Mouse (Mus musculus): Measurements from ENCODE around the gene Lrrc73. TPM values are rescaled to one million over a fixed set of nuclear protein-coding genes. Genes with fewer than 3 reads are reported as not detected.

Lrrc73 gene
- under 1 TPM; 0.81 to 0.90 TPM for total RNA-seq (2021)

- peak; percentile 92 for DNase-seq
These were observed at the start of gene Lrrc73 for GRCm38 (mm10) chr17:46253452-46254084. TSS of gene Lrrc73 (plus strand) at chr17:46253531.

DNA sequence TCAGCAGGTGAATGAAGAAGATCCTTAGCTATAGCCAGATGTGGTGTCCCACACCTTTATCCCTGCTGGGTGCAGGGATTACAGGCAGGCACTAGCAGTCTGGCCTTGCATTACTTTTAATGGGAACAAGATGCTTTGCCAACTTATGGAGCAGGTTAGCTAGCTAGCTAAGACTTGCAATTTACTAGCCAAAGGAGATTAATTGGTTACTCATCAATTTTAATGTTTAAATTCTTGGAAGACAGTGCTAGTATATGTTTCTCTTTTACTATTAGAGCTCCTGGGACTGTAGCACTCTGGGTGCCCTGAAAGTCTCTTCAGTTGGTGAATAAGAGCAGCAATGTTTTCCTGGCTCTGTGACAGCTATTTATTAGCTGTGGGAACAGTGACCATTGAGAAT is 46.7 kb upstream of the Lrrc73 start:
- DNase-seq, result no peak

- no peak for DNase-seq
These were observed 42.8 kb upstream of the Lrrc73 start for GRCm38 (mm10) chr17:46210550-46210949.

GRCm38 (mm10) chr17:46221601-46222000 is 31.7 kb upstream of the Lrrc73 start:
- DNase-seq, result no peak

DNA sequence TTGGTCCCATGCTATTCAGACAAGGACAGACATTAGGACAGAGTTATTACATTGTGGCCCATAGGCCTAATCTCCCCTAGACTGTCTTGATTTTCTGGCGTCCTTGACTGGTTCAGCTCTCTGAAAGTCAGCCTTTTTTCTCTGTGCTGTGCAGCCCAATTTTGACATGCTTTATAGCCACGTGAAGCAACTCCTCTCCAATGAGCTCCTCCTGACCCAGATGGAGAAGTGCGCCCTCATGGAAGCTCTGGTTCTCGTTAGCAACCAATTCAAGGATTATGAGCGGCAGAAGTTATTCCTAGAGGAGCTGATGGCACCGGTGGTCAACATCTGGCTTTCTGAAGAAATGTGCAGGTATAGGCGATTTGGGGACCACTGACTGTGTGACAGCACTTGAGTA is 25.8 kb upstream of the Lrrc73 start:
- DNase-seq, result no peak

- DNase-seq, result no peak
These were observed 17.3 kb upstream of the Lrrc73 start for GRCm38 (mm10) chr17:46236067-46236466.

- no peak for DNase-seq
These were observed 16.3 kb upstream of the Lrrc73 start for GRCm38 (mm10) chr17:46237079-46237478.

GRCm38 (mm10) chr17:46237480-46237879 is 15.9 kb upstream of the Lrrc73 start:
- no peak for DNase-seq

DNA sequence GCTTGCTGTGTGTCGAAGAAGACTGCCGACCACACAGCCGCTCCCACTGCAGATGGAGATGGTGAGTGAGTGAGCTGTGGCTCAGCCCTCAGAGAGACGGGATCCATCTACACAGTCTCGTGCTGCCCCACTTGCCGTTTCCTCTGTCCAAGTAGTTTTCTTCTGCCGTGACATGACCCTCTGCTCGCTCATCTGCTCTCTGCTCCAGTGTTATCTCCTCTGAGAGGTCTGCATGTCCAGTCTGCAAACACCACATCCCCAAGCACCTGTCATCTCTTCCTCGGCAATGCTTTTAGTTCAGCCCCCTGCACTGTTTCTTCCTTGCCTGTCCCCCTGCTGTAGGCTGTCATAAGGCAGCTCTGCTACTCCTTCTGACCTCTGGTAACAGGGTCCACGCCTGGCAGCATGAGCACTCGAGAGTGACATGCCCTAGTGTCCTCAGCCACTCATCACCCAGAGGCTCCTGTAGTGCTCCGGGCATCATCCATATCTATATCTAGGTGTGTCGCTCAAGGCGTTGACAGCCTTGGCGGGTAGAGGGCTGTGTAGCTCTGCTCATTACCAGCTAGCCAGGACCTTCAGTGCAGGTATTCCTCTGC is 13.7 kb upstream of the Lrrc73 start:
- DNase-seq, result no peak

DNA sequence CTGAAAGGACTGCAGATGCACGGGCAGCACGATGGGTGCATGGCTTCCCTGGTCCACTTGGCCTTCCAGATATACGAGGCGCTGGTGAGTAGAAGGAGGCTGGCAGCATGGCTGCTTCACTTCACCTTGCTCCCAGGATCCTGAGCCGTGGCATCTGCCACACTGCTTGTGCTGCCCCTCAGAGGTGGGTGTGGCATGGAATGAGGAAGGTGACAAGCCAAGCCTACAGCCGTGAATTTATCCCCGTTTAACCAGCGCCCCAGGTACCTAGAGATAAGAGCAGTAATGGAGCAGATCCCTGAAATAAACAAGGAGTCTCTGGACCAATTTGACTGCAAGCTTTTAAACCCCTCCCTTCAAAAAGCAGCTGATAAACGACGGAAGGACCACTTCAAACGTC is 11.9 kb upstream of the Lrrc73 start:
- no peak for DNase-seq

- no peak for DNase-seq
These were observed 11.1 kb upstream of the Lrrc73 start for GRCm38 (mm10) chr17:46242274-46242673.

DNA sequence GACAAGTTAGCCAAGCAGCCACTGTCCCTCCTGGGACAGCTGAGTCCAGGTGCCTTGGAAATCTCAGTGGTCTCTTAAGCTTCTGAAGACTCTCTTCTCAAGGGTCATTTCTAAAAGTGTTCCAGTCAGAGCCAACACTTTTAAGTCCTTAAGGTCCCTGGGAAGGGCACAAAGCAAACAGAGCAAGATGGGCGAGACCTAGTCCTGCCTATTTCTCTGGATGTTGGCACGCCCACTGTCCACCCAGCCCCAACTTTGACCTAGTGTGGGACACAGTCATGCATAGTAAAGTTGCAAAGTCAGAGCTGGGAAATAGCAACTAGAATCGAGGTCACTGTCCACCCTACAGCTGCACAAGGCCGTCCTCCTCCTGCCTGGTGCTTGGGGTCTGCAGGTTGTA is 10.3 kb upstream of the Lrrc73 start:
- DNase-seq, result no peak

DNA sequence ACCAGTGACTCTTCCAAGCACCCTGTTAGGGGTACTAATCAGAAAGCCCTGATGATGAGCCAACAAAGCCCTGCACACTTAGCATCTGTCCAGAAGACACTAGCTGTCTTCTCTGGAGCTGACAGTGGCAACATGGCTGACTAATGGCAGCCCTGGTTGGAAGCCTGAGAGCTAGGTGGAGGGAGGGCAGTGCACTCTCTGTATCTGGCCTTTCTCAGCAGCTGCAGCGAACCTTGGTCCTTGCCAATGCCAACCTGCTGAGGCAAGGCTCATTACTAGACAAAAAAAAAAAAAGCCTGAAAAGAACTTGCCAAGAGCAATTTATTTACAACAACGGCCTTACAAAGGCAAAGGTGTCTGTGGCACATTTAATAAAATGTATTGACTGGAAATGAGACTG is 9.7 kb upstream of the Lrrc73 start:
- DNase-seq, result no peak

DNA sequence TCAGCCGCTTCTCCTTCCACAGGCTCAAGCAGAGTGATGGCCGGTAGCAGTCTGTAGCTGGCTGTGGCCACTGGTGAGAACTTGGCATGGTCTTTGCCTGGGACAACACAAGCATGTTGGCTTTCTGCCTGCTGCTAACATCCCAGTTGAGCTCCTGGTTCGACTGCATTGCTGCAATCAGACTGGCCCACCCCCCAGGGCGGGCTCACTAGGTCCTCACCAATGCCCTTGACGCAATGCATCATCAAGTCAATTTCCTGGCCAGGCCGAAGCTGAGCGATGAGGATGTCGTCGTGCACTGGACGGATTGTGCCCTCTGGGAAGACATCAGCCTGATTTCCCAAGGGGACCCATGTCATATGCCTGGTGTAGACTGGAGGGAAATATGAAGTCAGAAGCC is 8.8 kb upstream of the Lrrc73 start:
- DNase-seq, result no peak

DNA sequence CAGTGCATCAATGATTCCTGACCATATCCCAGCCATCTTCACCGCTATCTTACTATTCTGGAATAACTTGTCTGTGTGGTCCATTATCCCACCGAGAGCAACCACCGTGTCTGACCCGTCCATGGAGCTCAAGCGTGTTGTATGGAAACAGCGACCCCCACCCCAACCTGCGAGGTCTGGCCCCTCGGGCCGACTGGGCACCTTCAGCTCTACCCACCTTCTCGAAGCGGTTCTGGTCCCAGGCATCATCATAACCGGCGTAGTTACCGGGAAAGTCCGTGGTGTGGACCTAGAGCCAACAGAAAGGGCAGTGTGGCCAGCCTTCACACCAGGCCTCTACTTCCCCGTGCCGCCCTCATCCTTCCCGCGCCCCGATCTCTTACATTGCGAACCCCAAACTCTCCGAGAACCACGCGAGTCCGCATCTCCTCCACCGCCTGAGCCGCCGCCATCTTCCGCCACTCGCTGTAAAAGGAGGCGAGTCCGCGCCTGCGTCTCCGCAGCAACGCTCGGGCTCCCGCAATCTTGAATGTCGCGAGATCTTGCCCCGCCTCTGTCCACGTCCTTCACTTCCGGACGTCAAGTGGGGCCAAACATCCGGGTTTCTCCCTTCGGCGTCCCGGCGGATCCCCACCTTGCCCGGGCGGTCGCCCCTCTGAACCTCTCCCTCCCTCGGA is 5.7 kb upstream of the Lrrc73 start, which contains the start of the genes Polr1c and Yipf3:
Gene Polr1c (minus strand): TSS at position 543 of the 677 bp plus-strand sequence.
Gene Yipf3 (plus strand): TSS at position 569 of the 677 bp plus-strand sequence.
- DNase-seq, result peak; percentile 96

- DNase-seq, result no peak
These were observed 5.2 kb upstream of the Lrrc73 start for GRCm38 (mm10) chr17:46248189-46248522.

DNA sequence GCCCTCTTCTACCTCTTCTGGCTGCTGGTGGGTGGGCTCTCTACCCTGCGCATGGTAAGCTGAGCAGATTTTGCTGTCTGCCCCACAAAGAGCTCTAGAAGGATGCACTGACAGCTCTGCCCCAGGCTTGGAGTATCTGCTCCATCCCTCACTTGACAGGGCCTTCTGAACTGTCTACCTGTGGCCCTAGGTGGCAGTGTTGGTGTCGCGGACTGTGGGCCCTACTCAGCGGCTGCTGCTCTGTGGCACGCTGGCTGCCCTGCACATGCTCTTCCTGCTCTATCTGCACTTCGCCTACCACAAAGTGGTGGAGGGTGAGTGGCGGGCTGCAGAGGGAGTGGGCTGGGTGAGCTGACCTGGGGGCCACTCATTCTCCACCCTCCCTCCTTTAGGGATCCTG is 2.2 kb upstream of the Lrrc73 start:
- DNase-seq, result no peak

DNA sequence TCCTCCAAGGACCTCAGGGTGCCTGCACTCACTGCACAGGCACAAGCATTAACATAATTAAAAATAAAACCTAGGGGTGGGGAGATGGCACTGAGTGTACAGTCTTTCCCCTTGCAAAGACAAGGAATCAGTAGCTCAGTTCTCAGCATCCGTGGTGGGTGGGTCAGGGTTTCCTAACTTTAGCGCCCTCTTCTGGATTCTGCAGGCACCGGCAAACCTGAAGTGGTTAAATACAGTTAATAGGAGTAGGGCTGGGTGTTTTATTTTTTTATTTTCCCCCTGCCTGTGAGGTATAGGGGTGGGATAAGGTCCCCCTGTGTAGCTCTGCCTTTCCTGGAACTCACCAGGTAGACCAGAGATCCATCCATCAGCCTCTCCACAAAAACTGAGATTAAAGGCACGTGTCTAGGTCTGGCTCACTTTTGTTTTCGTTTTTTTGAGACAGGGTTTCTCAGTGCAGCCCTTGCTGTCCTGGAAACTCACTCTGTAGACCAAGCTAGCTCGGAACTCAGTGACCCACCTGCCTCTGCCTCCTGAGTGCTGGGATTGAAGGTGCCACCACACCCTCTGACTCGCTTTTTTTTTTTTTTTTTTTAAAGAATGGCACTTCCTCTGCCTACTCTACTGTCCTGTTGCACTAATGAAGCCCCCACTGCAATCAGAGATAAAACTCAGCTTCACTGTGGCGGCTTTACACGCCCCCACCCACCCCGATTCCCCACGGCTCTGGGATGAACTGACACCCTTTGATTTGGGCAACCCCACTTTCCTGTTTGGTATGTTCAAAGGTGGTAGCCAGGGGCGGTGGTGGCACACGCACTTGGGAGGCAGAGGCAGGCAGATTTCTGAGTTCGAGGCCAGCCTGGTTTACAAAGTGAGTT is 520 bp upstream of the Lrrc73 start:
- DNase-seq, result peak; percentile 62

- DNase-seq, result no peak
These were observed 775 bp downstream of the Lrrc73 start for GRCm38 (mm10) chr17:46254106-46254505.

DNA sequence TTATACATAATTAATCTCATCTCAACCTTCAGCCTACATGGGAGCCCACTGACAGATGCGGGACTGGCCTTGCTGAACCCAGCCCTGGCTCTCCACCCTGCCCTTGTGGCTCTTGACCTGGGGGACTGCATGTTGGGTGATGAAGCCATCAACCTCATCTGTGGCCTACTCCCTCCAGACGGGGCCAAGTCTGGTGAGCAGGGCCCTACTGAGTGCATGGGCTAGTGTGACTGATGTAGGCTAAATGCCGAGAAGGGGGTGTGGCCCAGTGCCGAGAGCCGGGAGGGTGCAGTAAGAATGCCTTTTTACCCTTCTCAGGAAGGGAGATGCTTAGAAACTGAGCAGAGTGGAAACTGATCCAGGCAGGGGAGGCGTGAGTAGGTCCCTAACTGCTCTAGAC is 1.8 kb downstream of the Lrrc73 start:
- no peak for DNase-seq

GRCm38 (mm10) chr17:46258279-46259053 is 5.1 kb downstream of the Lrrc73 start:
- no peak for DNase-seq

DNA sequence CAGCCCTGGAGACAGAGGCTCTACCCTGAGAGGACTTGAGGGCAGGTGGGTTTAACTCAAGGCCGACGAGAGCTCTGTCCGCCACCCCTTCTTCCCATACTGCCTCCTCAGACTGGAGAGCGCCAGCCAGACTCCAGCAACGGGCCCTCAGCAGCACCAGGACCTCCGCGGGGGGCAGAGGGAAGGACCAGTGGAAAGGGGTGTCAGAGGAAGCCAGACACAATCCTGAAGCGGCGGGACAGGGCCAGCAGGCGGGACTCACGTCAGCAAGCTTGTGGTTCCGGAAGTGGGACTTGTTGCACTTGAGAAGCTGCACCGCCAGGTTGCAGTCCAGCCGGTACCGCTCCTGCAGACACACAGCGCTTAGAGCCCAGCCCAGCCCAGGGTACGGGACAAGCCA is 6.3 kb downstream of the Lrrc73 start:
- DNase-seq, result no peak

Measured in heart, postnatal 4 days (tissue).